Mouse (Mus musculus) urinary bladder, postnatal 10 days (tissue): ENCODE data around the gene Pde6h.
"Not testable (repeated sequence)": the region's sequence is repeated elsewhere in the genome, so short reads cannot be mapped to it uniquely, and the experiment has no call there.

Experiments
- DNase-seq: peaks from one replicate; pipeline ENCODE4 v3.0.0; 2022; ENCODE audit warnings: low spot score

Pde6h gene

GRCm38 (mm10) chr6:136923532-136923931 lies at the start of gene Pde6h:
TSS of gene Pde6h (plus strand) at chr6:136923832.
- no peak for DNase-seq

GRCm38 (mm10) chr6:136874599-136874998 lies 49.0 kb upstream of the Pde6h start:
- DNase-seq: no peak

GRCm38 (mm10) chr6:136875670-136876069 lies 48.0 kb upstream of the Pde6h start, which contains the start of gene Mgp:
TSS of gene Mgp (minus strand) at chr6:136875823.
- no peak for DNase-seq

- no peak for DNase-seq
These were observed 42.0 kb upstream of the Pde6h start for GRCm38 (mm10) chr6:136881678-136882077.

- DNase-seq: no peak
These were observed 40.2 kb upstream of the Pde6h start for GRCm38 (mm10) chr6:136883431-136883915.

- no peak for DNase-seq
These were observed 39.7 kb upstream of the Pde6h start for GRCm38 (mm10) chr6:136883961-136884360.

GRCm38 (mm10) chr6:136884766-136885165 lies 38.9 kb upstream of the Pde6h start:
- DNase-seq: not testable (repeated sequence)

- DNase-seq: no peak
These were observed 35.8 kb upstream of the Pde6h start for GRCm38 (mm10) chr6:136887854-136888253.

- DNase-seq: no peak
These were observed 34.6 kb upstream of the Pde6h start for GRCm38 (mm10) chr6:136889067-136889466.

GRCm38 (mm10) chr6:136889554-136889953 lies 34.1 kb upstream of the Pde6h start:
- no peak for DNase-seq

- no peak for DNase-seq
These were observed 31.6 kb upstream of the Pde6h start for GRCm38 (mm10) chr6:136892002-136892401.

- no peak for DNase-seq
These were observed 28.9 kb upstream of the Pde6h start for GRCm38 (mm10) chr6:136894532-136895339.

- no peak for DNase-seq
These were observed 25.8 kb upstream of the Pde6h start for GRCm38 (mm10) chr6:136897789-136898188.

- no peak for DNase-seq
These were observed 25.4 kb upstream of the Pde6h start for GRCm38 (mm10) chr6:136898222-136898621.

GRCm38 (mm10) chr6:136898954-136899353 lies 24.7 kb upstream of the Pde6h start:
- DNase-seq: no peak

GRCm38 (mm10) chr6:136900369-136901009 lies 23.1 kb upstream of the Pde6h start:
- DNase-seq: no peak

GRCm38 (mm10) chr6:136901010-136901409 lies 22.6 kb upstream of the Pde6h start:
- no peak for DNase-seq

- no peak for DNase-seq
These were observed 21.1 kb upstream of the Pde6h start for GRCm38 (mm10) chr6:136902527-136902926.

GRCm38 (mm10) chr6:136903885-136904470 lies 19.7 kb upstream of the Pde6h start:
- DNase-seq: no peak

- no peak for DNase-seq
These were observed 17.2 kb upstream of the Pde6h start for GRCm38 (mm10) chr6:136906283-136906936.

GRCm38 (mm10) chr6:136906937-136907293 lies 16.7 kb upstream of the Pde6h start:
- DNase-seq: no peak

GRCm38 (mm10) chr6:136910247-136910890 lies 13.3 kb upstream of the Pde6h start:
- no peak for DNase-seq
